Mouse (Mus musculus) R1 (cell line): ENCODE measurements around the gene Snapin.

Source experiments
- DNase-seq: peaks from one replicate; pipeline ENCODE4 v3.0.0-alpha.2; 2018; ENCODE audit warnings: low read depth, low spot score

Snapin gene

DNA sequence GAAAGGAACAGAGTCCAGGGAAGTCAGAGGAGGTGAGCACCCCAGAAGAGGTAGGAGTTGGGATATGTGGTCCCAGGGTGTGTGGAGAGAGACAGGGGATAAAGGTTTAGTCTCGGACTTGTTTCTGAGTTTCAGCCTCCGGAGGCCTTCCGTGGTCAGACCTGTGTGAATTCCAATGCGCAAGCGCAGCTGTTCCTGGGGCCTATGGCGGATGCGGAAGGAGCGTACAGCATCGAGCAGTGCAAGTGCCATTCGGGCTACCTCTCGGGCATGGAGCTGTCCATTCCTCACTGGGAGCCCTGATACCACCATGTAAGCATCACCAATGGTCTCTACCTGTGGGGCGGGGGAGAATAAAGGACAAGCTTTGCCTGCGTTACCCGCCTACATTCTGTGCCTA is 35.9 kb downstream of the Snapin start:
- DNase-seq = peak; percentile 86

DNA sequence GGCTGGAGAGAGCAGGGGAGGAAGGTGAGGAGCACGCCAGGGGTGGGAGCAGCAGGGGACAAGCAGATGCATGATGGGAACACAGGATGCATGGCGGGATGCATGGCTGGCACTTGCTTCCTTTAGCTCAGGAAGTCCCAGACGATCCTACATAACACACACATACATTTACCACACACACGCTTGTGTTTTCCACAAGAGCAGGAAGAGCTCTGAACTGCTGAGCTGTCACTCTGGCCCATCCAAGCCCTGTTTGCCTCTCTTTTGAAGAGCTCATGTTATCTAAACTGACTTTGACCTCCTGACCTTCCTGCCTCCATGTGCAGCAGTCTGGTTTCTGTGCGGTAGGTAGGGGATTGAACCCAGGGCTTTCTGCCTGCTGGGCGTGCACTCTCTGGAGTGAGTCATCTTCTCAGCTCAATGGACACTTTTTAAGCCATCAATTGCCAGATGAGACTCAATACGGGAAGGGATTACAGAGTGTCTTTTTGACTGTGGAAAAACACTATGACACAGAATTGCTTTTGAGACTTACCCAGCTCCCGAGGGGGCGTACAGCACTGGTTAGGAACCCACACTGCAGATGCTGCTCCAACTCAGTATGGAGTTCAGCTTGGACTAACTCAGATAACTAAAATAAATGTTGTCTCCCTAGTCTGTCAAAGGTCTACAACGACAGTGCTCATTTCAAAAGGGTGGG is 39.3 kb downstream of the Snapin start:
- peak; percentile 86 for DNase-seq

DNA sequence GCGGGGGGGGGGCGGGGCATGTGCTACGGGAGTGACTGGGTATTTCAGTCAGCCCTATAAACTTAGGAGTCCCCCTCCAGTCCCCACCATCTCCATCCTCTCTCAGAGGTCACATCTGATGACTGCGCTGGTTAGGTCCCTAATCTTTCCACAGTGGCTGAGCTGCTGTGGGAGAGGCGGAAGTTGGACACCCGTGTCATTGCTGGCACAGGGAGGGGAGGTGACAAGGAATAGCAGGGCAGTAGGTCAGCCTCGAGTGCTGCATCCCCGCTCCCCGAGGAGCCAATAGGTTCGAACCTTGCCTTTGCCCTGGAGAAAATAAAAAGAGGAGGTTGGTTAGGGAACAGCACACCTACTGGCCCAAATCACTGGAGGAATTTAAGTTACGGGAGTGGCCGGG is 40.0 kb downstream of the Snapin start:
- no peak for DNase-seq

DNA sequence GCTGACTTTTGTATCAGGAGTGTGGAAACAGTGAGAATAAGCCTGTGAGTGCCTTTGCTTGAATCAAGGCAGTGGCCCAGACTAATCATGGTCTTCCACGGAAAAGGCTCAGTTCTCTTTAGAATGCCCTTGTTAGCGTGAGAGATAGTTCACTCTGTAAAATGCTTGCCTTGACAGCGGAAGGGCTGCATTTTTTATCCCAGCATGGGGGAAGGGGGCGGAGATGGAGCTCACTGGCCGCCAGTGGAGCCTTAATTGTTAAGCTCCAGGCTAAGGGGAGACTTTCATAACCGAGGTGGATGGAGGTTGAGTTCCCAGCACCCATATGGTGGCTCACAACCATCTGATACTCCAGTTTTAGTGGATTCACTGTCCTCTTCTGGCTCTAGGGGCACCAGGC is 42.2 kb downstream of the Snapin start:
- peak; percentile 80 for DNase-seq

DNA sequence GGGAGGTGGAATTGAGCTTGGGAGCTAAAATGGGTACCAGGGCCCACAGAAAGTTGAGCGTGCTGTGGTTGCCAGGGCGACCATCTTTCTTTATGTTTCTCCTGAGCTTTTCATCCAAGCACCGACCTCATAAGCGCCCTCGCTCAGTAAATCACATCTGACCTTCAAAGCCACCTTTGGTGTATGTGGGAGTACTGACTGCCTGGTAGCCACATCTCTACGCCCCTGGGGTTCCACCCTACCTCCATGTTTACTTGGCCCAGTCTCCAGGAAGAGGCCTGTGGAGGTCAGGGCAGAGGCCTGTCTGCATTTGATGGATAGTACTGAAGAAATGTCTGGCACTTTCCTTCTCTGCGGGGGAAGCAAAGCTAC is 43.7 kb downstream of the Snapin start:
- DNase-seq = peak; percentile 89

DNA sequence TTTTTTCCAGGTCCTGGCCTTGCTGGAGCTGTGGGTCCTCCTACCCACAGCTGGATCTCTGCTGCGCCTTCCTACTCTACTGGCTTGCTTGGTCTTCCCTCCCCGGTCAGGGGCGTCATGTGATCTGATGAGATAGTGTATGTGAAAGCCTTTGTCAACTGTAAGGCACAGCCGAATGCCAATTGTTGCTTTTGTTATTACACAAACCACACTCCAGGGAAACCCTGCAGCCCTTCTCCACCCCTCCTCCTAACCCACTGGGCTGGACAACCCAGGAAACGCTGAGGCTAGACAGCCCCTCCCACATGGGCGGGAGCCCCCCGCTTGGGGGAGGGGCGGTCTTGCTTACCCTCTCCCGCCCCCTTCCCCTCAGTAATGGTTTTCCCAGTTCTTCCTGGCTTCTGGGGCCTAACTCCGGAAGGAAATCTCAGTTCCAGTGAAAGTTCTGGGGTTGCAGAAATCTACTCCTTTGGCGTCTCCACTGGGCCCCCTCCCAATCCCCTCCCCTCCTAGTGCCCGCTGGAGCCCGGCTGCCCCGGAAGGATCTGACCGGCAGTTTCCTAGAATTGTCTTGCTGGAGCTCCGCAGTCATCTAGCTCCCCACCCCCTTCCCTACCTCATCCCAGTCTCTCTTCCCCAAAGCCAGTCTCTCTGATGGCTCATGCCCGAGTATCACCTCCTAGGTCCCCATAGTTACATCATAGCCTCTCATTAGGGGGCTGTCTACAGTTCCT is 44.3 kb downstream of the Snapin start:
- peak; percentile 100 for DNase-seq

DNA sequence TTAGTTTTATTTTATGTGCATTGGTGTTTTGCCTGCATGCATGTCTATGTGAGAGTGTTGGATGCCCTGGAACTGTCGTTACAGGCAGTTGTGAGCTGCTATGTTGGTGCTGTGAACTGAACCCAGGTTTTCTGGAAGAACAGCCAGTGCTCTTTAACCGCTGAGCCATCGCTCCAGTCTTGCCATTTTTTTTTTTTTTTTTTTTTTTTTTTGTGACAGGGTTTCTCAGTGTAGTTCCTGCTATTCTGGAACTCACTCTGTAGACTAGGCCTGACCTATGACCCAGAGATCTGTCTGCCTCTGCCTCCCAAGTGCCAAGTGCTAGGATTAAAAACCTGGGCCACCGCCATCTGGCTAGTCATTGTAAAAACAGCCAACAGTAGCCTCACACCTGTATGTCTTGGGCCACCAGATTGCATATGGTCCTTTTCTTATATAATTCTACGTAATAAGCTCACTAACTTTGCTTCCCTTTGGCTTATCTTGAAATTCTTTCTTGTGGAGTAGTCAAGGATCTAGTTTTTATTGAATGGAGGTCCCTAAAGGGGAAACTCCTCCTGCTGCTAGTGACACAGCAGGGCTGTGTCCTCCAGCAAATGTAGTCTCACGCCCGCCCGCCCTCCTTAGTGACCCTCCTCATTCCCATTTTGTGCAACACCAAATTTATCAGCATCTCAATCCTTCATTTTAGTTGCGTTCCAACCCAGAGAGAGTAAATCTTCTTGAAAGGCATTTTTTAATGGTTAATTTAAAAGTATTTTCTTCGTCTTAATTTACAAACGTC is 45.2 kb downstream of the Snapin start:
- DNase-seq = peak; percentile 55

DNA sequence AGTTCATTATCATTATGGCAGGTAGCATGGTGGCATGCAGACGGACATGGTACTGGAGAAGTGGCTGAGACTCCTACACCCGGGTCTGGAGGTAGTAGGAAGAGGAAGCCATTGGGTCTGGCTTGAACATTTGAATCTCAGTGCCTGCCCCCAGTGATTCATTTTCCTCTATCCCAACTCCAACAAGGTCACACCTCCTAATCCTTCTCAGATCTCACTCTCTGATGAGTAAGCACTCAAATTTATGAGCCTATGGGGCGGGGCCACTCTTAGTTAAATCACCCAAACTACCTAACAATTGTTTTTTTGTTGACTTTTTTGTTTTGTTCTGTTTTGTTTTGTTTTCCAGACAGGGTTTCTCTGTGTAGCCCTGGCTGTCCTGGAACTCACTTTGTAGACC is 46.9 kb downstream of the Snapin start:
- peak; percentile 60 for DNase-seq

DNA sequence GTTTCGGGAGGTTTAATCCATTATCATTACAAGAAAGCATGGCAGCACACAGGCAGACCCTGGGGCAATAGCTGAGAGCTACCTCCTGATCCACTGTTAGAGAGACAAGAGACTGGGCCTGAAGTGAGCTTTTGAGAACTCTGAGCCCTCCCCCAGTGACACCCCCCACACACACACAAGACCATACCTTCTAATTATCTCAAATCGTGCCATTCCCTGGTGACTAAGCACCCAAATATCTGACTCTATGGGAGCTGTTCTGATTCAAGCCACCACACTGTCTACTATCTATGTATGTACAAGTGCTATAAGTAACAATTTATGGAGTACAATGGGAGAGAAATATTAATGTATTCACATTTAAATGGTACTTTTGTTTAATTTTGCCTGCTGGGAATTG is 50.1 kb downstream of the Snapin start:
- DNase-seq = no peak
